Mouse (Mus musculus) erythroblast, embryonic 14.5 days (primary cell): Measurements from ENCODE around the gene Rsrc1. TPM values are rescaled to one million over a fixed set of nuclear protein-coding genes. Genes with fewer than 3 reads are reported as not detected.
"Not testable (repeated sequence)": the region's sequence is repeated elsewhere in the genome, so short reads cannot be mapped to it uniquely, and the experiment has no call there.

Source experiments
- H3K27me3 ChIP-seq: 2 replicates; pipeline ENCODE4 v1.6.1; 2012; ENCODE audit warnings: inconsistent platforms; ENCODE audit not compliant: control insufficient read depth
- H3K36me3 ChIP-seq: 2 replicates; pipeline ENCODE4 v1.6.1; 2012; ENCODE audit warnings: mild to moderate bottlenecking, inconsistent platforms; ENCODE audit not compliant: control insufficient read depth
- H3K4me1 ChIP-seq: 2 replicates; pipeline ENCODE4 v1.6.1; 2012; ENCODE audit warnings: inconsistent platforms; ENCODE audit not compliant: control insufficient read depth
- H3K4me3 ChIP-seq: replicated peaks from 2 replicates; pipeline ENCODE3; 2012; ENCODE audit warnings: moderate library complexity, mild to moderate bottlenecking, inconsistent platforms
- H3K9me3 ChIP-seq: 2 replicates; pipeline ENCODE4 v1.6.1; 2012; ENCODE audit warnings: low read length, inconsistent platforms, mixed read lengths; ENCODE audit not compliant: control insufficient read depth
- GATA1 ChIP-seq: IDR thresholded peaks from 2 replicates; pipeline ENCODE4 v1.6.1; 2012; ENCODE audit warnings: low read length, inconsistent platforms, mixed read lengths
- TAL1 ChIP-seq: IDR thresholded peaks from 3 replicates; pipeline ENCODE4 v1.6.1; 2012; ENCODE audit warnings: low read length, inconsistent platforms, mixed read lengths
- polyA plus RNA-seq: library from polyadenylated mRNA; stranded (reverse); fragments of >175 nt; gene quantifications from 2 replicates; pipeline ENCODE4 v1.2.3, GENCODE M21; 2012

The Rsrc1 gene
- polyA plus RNA-seq, 1 experiment, result 0.43 TPM

GRCm38 (mm10) chr3:66982181-66982911, 1.2 kb downstream of the Rsrc1 start:
- H3K9me3 ChIP-seq, result peaks cover 17% of the 10 kb centered on the region; the same call in 1 of the 2 replicates

DNA sequence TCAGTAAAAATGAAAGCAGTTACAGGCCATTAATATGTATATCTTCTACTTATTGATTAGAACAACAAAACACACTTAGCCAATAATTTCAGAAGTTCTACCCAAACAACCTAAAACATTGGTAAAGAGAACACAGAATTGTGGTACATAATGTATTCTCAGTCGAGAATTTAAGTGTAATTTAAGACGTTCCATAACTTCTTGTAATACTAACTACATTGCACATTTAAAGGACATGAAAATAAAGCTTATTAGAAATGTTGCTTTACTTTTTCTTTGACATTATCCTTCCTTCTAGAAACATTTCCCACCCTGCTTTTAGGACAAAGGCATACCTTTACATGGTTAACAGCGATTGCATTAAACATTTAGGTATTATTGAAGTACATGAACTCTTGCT, 2.3 kb downstream of the Rsrc1 start:
- peaks cover 25% of the 10 kb centered on the region for H3K4me1 ChIP-seq
- H3K36me3 ChIP-seq, result no peaks in the 10 kb centered on the region
- TF ChIP-seq GATA1 (no peak), TAL1 (no peak)
- peaks cover 16% of the 10 kb centered on the region; the same call in 1 of the 2 replicates for H3K9me3 ChIP-seq
- H3K4me3 ChIP-seq, result no peak overlapping the region
- peaks cover 76% of the 10 kb centered on the region for H3K27me3 ChIP-seq

More at GRCm38 (mm10) chr3:66982181-66982911, 1.2 kb downstream of the Rsrc1 start:
- Histone ChIP-seq H3K36me3 (no peaks in the 10 kb centered on the region), H3K27me3 (peaks cover 88% of the 10 kb centered on the region), H3K4me3 (no peak overlapping the region), H3K4me1 (peaks cover 25% of the 10 kb centered on the region)
- TF ChIP-seq GATA1 (no peak), TAL1 (no peak)

DNA sequence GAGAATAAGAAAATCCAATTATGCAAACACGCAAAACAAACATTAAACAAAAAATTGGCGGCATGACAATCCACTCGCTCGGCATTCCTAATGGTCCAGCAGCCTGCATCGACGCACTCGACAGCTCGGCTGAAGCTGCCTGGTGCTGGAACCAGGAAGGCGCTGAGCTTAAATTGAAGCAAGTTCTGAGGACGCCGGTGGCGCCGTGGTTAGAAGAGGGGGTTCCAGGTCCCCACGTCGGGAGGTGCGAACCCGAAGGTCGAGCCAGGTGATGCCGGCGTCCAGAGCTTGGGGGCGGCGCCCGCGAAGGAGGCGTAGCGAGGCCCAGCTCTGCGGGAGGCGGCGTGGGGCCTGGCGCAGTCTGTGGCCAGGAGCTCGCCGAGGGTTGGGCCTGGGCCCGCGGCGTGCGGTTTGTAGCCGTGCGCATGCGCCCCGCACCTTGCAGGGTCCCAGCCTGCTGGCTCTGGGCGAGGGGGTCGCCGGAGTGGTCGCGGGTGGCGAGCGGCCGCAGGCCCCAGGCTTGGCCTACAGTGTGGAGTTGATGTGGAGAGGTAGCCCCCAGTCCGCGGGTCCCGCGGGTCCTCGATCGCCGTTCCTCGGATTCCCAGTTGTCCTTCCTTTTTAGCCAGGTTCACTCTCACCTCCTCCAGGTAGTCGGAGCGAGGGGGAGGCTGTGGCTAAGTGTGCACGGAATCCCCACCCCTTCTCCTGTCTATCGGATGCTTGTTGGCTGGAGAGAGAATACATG, 4.5 kb downstream of the Rsrc1 start:
- Histone ChIP-seq H3K4me1 (peaks cover 23% of the 10 kb centered on the region), H3K4me3 (peak overlapping the region; percentile 82), H3K36me3 (no peaks in the 10 kb centered on the region), H3K9me3 (peaks cover 11% of the 10 kb centered on the region; the same call in 1 of the 2 replicates), H3K27me3 (peaks cover 54% of the 10 kb centered on the region)
- no peak for TF ChIP-seq TAL1
- no peak for TF ChIP-seq GATA1

- no peak for TF ChIP-seq GATA1
- no peak for TF ChIP-seq TAL1
- H3K4me3 ChIP-seq, result peak overlapping the region; percentile 82
- peaks cover 6% of the 10 kb centered on the region; the same call in 1 of the 2 replicates for H3K9me3 ChIP-seq
- H3K27me3 ChIP-seq, result peaks cover 49% of the 10 kb centered on the region
- no peaks in the 10 kb centered on the region for H3K36me3 ChIP-seq
- H3K4me1 ChIP-seq, result peaks cover 18% of the 10 kb centered on the region
Observed at GRCm38 (mm10) chr3:66986287-66986560, 5.0 kb downstream of the Rsrc1 start.

GRCm38 (mm10) chr3:66996820-66997219, 15.6 kb downstream of the Rsrc1 start:
- no peak for TF ChIP-seq TAL1
- no peak for TF ChIP-seq GATA1
- no peaks in the 10 kb centered on the region for H3K27me3 ChIP-seq
- H3K9me3 ChIP-seq, result no peaks in the 10 kb centered on the region
- peaks cover 13% of the 10 kb centered on the region for H3K36me3 ChIP-seq
- no peaks in the 10 kb centered on the region for H3K4me1 ChIP-seq
- no peak overlapping the region for H3K4me3 ChIP-seq

DNA sequence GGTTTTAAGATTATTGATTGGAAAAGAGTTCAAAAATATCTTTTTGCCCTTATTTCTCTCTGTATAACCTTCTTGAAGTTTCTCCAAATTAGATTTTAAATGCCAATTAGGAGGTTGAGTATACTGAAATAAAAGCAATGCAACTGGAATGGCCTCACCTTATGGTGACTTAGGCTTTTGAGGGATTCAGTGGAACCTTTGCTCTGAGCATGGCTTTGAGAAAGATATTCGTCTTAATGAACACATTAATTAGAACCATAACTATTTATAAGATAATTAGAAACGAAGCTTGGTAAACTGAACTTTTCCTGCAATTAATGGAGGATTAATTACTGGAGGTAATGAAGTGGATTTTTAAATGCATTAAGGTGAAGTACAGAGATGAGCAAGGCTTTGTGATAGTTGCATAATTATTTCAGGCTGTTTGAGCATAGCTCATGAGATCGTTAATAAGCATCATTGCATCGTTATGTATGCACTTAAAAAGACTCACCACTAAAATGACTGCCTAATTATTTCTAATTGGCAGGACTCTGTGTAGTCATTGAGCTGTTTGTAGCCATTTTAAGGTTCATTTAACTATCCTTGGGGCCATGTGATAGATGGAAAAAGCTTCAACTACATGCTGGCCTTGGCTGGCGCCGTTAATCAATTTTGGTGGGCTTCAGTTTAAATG, 55.3 kb downstream of the Rsrc1 start:
- no peak overlapping the region for H3K4me3 ChIP-seq
- no peaks in the 10 kb centered on the region for H3K9me3 ChIP-seq
- no peaks in the 10 kb centered on the region for H3K27me3 ChIP-seq
- H3K4me1 ChIP-seq, result no peaks in the 10 kb centered on the region
- no peaks in the 10 kb centered on the region for H3K36me3 ChIP-seq
- no peak for TF ChIP-seq TAL1
- TF ChIP-seq GATA1, result no peak

GRCm38 (mm10) chr3:67059755-67060154, 78.6 kb downstream of the Rsrc1 start:
- TF ChIP-seq TAL1 (no peak), GATA1 (no peak)
- H3K36me3 ChIP-seq, result no peaks in the 10 kb centered on the region
- no peaks in the 10 kb centered on the region for H3K27me3 ChIP-seq
- H3K4me1 ChIP-seq, result no peaks in the 10 kb centered on the region
- H3K9me3 ChIP-seq, result no peaks in the 10 kb centered on the region
- no peak overlapping the region for H3K4me3 ChIP-seq

- Histone ChIP-seq H3K4me3 (no peak overlapping the region), H3K27me3 (no peaks in the 10 kb centered on the region), H3K4me1 (no peaks in the 10 kb centered on the region), H3K36me3 (no peaks in the 10 kb centered on the region), H3K9me3 (no peaks in the 10 kb centered on the region)
- TF ChIP-seq GATA1 (no peak), TAL1 (no peak)
Observed at GRCm38 (mm10) chr3:67070575-67071488, 89.6 kb downstream of the Rsrc1 start.

- H3K36me3 ChIP-seq, H3K4me3 ChIP-seq, H3K27me3 ChIP-seq, H3K4me1 ChIP-seq, H3K9me3 ChIP-seq: not testable (repeated sequence)
Observed at GRCm38 (mm10) chr3:67073653-67074052, 92.5 kb downstream of the Rsrc1 start.
